Mouse (Mus musculus): ENCODE results near the gene Olfr765. TPM values are rescaled to one million over a fixed set of nuclear protein-coding genes. Genes with fewer than 3 reads are reported as not detected.

The Olfr765 gene
- polyA plus RNA-seq (2012) = not detected in 2 replicates

GRCm38 (mm10) chr10:129049898-129050297, at the start of gene Olfr765:
Gene Olfr765, minus strand, starts transcription at chr10:129049998.

GRCm38 (mm10) chr10:129099275-129099674, 49.5 kb upstream of the Olfr765 start, which contains the start of gene Olfr768:
Gene Olfr768, minus strand, starts transcription at chr10:129099375.

GRCm38 (mm10) chr10:129082810-129083209, 33.0 kb upstream of the Olfr765 start, which contains the start of gene Olfr767:
Gene Olfr767, minus strand, starts transcription at chr10:129082910.

GRCm38 (mm10) chr10:129068877-129069276, 19.1 kb upstream of the Olfr765 start, which contains the start of gene Olfr766-ps1:
Gene Olfr766-ps1, minus strand, starts transcription at chr10:129068977.

GRCm38 (mm10) chr10:129039796-129040195, 10.0 kb downstream of the Olfr765 start, which contains the start of gene Olfr764-ps1:
Gene Olfr764-ps1, minus strand, starts transcription at chr10:129039896.

GRCm38 (mm10) chr10:129010288-129010841, 39.4 kb downstream of the Olfr765 start, which contains the start of gene Olfr763:
Gene Olfr763, plus strand, starts transcription at chr10:129010791.

Other genes with a start within 250 kb of the Olfr765 start
- 10.5 and 11.0 TPM in 2 replicates for gene Dnajc14, start 245.9 kb downstream of the Olfr765 start, polyA plus RNA-seq (2012)
- gene Tmem198b, start 245.6 kb downstream of the Olfr765 start, polyA plus RNA-seq (2012) = 3.9 and 4.2 TPM in 2 replicates
- gene Sarnp, start 232.7 kb downstream of the Olfr765 start, polyA plus RNA-seq (2012) = 17.1 and 19.3 TPM in 2 replicates
- 15.8 and 20.5 TPM in 2 replicates for gene Ormdl2, start 228.4 kb downstream of the Olfr765 start, polyA plus RNA-seq (2012)
- 0.11 and 0.16 TPM in 2 replicates for gene Gdf11, start 158.3 kb downstream of the Olfr765 start, polyA plus RNA-seq (2012)
- 48.8 and 52.5 TPM in 2 replicates for gene Cd63, start 149.0 kb downstream of the Olfr765 start, polyA plus RNA-seq (2012)
- gene Rdh5, start 127.1 kb downstream of the Olfr765 start, polyA plus RNA-seq (2012) = 2.5 and 3.0 TPM in 2 replicates
- gene Bloc1s1, start 126.0 kb downstream of the Olfr765 start, polyA plus RNA-seq (2012) = 264 and 304 TPM in 2 replicates
- gene Itga7, start 116.2 kb downstream of the Olfr765 start, polyA plus RNA-seq (2012) = 0.04 and 0.10 TPM in 2 replicates
- not detected in 2 replicates for gene Mettl7b, start 89.0 kb downstream of the Olfr765 start, polyA plus RNA-seq (2012)
- gene Olfr9, start 60.6 kb downstream of the Olfr765 start, polyA plus RNA-seq (2012) = not detected in 2 replicates
- gene Olfr763, start 39.2 kb downstream of the Olfr765 start, polyA plus RNA-seq (2012) = not detected in 2 replicates
- not detected in 2 replicates for gene Olfr764-ps1, start 10.1 kb downstream of the Olfr765 start, polyA plus RNA-seq (2012)
- not detected in 2 replicates for gene Olfr766-ps1, start 19.0 kb upstream of the Olfr765 start, polyA plus RNA-seq (2012)
- gene Olfr767, start 32.9 kb upstream of the Olfr765 start, polyA plus RNA-seq (2012) = not detected in 2 replicates
- 0.02 TPM in 1 of 2 replicates, not detected in the other for gene Olfr768, start 49.4 kb upstream of the Olfr765 start, polyA plus RNA-seq (2012)
- not detected in 2 replicates for gene Olfr769, start 67.9 kb upstream of the Olfr765 start, polyA plus RNA-seq (2012)
- not detected in 2 replicates for gene Olfr770, start 89.0 kb upstream of the Olfr765 start, polyA plus RNA-seq (2012)
- not detected in 2 replicates for gene Olfr771, start 114.8 kb upstream of the Olfr765 start, polyA plus RNA-seq (2012)
- gene Olfr772, start 127.9 kb upstream of the Olfr765 start, polyA plus RNA-seq (2012) = not detected in 2 replicates
- not detected in 2 replicates for gene Olfr773, start 137.4 kb upstream of the Olfr765 start, polyA plus RNA-seq (2012)
- gene Olfr774, start 186.2 kb upstream of the Olfr765 start, polyA plus RNA-seq (2012) = not detected in 2 replicates
- gene Olfr775, start 198.4 kb upstream of the Olfr765 start, polyA plus RNA-seq (2012) = not detected in 2 replicates
- gene Olfr776, start 209.1 kb upstream of the Olfr765 start, polyA plus RNA-seq (2012) = not detected in 2 replicates
- not detected in 2 replicates for gene Olfr777, start 221.5 kb upstream of the Olfr765 start, polyA plus RNA-seq (2012)